Mouse (Mus musculus) urinary bladder, postnatal 36 days (tissue): ENCODE measurements around the gene Ang6.
A peak's percentile ranks its signal among the peaks of the same experiment; 100 is the strongest.
"Not testable (repeated sequence)": the region's sequence is repeated elsewhere in the genome, so short reads cannot be mapped to it uniquely, and the experiment has no call there.

Experiments
- DNase-seq, 2 experiments: peaks; one replicate each; pipeline ENCODE4 v3.0.0; 2022; ENCODE audit warnings: low spot score in 2 of 2, mixed read lengths in 1 of 2

Ang6 gene

DNA sequence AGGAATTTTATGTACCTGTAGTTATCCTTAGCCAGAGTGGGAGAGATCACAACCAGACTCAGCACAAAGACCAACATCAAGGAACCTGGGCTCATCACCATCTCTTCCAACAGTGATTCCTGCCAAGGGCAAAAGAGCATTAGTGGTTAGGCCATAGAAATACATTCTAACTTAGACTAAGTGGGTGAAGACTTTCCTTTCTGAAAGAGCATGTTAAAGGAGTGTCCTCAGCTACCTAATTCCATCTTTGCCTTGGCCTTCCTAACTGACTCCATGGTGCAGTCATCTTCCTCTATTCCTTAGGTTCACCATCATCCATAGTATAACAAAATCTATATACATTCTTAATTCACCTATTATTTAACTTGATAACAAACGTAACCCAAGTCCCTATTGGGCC, at the start of gene Ang6:
Gene Ang6, minus strand, starts transcription at position 101 of the 400 bp plus-strand sequence.
- DNase-seq: no peak

DNA sequence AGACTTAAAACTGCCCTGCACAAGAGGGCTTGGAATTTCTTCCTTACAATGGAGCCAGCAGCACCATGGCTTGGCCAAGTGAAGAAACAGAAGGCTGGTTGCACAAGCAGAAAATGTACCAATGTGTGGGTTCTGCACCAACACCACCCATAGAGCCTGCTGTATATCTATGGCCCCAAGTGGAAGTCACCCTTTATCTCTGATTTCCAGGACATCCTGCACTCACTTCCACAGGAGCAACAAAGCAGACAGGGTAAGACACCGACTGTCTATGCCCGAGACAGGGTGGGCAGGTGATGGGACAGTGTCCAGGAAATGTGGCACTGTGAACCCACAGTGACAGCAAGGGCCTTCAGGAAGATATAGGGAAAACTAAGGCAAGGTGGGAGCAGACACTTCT, 44.5 kb upstream of the Ang6 start:
- DNase-seq: not testable (repeated sequence)

DNA sequence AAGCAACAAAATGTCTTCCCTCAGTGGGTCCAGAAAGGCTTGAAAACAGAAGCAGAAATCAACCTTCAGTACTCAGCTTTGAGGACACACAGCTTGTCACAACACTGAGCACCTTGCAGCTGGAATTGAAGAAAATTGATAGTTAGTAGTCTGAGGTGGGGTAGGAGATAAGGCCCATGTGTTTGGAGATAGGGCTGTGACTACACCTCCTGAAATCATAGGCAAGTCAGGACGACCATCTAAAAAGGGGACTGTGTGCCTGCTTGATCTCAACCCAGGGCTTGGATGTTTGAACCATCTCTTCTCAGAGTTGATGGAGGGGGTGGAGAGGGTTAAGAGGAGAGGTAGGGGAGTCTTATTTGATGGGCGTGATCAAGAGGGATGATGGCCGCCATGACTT, 29.8 kb upstream of the Ang6 start:
- DNase-seq: not testable (repeated sequence)

DNA sequence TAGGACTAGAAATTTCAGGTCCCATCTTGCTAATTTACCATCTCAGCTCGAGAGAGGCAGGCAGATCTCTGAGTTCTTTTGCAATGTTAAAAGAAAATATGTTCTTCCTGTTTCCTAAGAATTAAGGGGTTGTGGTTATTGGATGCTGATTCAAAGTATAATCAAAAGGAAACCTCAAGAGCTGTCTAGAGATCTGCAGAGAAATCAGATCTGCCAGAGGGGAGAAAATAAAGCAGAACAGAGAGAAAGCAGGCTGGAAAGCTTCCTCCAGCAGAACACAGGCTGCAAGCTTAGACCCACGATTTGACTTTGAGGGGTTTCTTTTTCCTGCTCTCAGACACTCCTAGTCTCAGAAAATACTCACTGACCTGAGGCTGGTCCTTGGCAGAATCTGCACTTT, 7.6 kb upstream of the Ang6 start:
- not testable (repeated sequence) for DNase-seq

DNA sequence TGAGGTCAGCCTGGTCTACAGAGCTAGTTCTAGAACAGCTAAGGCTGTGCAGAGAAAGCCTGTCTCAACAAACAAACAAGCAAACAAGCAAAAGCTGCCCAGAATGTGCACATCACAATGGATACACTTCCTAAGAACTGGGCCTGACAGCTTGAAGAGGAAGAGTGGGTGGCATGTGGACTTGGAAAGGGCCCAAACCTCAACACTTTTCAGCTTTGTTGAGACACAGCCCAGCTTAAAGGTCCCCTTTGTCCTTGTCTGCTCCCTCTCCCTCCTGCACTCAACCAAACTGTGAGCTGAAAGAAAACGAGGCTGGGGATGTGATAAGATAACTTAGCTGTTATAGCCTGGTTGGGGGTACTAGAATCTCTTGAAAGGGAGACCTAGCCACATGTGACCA, 6.0 kb upstream of the Ang6 start:
- DNase-seq: not testable (repeated sequence)

DNA sequence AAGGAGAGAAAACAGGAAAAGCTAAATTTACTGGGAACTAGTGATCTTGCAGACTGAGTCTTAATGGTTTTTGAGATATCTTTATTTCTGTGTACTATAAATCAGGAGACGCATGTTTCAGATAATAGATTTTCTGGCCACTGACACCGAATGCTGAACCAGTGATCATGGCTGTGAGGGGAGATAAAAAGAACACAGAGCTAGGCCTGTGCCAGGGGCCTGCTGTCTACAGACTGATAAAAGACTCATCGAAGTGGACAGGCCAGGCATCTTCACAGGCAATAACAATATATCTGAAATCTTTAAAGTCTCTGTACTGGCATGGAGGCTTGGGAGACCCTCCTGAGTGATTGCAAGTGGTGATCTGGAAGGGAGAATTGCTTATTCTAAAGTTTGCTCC, 469 bp downstream of the Ang6 start:
- DNase-seq: no peak

DNA sequence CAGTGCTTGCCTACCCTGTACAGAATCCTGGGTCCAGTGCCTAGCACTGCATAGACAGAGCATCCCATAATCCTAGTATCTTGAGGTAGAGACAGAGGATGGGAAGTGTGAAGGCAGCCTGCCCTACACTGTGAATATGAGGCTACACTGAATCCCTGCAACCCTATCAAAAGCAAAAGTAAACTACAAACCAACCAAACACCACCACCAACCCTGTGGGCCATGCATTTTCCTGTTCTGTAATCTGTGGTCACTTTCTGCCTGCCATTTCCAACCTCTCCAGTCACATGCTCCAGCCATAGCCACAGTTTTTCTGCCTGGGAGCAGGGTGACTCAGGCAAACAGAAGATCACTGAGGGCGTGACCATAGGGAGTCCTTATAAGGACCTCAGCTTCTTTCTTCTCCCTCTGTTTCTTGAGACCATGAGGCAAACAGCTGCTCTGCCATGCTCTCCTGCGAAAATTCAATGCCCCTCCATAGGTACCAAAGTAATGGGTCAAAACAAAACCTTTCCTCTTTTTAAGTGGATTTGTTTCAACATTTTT, 3.5 kb downstream of the Ang6 start:
- not testable (repeated sequence) for DNase-seq

DNA sequence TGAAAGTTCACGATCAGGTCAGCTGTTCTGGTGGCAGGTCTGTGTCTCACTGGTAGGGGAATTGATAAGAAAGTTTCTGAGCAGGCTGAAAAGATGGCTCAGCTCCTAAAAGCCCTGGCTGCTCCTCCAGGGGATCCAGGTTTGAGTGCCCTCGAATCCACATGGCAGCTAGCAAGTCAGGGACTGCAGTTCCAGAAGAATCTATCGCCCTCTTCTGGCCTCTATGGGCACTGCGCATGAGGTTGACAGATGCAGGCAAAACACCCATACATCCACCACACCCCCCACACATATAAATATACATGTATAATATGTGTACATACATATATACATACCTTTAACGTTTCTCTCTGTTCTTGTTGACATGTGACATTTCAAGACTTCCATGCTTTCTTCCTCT, 14.7 kb downstream of the Ang6 start:
- peak; percentile 60 to 72 for DNase-seq

DNA sequence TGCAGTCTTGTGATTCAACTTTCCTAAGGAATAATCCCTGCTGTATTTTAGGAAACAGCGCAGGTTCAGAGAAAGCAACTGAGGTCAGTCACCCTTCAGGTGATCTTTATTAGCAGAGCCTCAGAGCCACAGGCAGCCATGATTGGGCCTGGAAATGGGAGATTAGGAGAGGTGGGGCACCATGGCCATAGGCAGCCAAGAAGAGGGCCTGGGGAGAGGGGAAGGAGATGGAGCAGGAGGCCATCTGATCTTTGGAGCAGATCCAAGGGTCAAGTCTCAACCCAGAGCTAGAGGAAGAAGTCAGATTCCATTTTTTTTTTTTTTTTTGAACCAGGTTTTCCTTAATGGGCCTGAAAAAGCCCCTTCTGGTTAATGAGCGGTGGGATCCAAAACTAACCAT, 15.9 kb downstream of the Ang6 start:
- no peak for DNase-seq

DNA sequence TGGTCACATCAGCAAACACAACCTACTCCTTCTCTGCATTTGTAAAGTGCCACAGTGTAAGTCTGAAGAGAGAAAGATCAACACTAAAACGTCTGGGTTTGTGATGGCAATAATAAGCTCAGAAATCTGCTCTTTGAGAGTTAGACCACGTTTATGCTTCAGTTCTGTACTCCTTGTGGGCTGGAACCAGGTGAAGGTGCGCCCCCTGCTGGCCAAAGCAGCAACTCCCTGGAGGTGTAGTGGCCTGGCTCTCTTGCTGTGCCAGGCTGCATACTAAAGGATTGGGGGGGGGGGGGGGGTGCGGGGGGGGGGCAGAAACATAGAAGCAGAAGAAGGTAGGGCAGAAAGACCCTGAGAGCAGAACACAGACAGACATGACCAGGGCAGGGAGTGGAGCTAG, 18.2 kb downstream of the Ang6 start:
- DNase-seq: peak; percentile 26 to 50

DNA sequence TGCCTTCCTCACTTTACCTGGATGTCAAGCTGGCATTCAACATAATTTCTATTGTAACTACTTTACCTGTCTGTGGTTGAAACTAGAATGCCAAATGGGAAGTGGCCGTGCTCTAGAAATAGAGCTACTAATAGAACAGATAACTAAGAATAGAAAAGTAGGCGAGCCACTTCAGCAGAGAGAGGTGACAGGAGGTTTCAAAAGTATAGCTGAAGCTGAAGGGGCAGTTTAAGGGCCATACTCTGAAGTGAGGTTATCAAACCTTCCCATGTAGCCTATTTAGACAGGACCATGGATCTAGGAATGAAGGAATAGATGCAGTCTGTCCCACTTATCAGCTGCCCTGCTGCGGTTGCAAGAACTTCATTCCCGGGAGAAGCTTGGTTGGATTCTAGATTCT, 18.6 kb downstream of the Ang6 start:
- no peak for DNase-seq

DNA sequence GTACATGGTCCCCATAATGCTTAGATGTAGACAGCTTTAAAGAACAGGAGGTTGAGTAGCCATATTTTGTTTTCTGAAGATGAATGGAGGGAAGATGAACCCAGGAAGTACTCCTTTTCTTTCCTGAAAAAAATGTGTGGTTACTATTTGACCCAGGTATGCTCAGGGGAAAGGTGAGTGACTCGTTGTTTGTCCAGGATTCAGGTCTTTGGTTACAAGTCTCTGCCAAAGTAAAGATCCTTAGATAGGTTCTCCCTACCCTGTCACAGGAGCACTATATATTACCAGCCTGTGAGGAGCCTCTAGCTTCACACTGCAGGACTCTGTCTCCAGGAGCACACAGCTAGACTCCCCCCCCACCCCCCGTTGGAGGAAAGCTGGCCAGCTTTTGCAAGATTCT, 45.3 kb downstream of the Ang6 start, which contains the start of gene Ang5:
Gene Ang5, plus strand, starts transcription at position 301 of the 400 bp plus-strand sequence.
- DNase-seq: not testable (repeated sequence)

DNA sequence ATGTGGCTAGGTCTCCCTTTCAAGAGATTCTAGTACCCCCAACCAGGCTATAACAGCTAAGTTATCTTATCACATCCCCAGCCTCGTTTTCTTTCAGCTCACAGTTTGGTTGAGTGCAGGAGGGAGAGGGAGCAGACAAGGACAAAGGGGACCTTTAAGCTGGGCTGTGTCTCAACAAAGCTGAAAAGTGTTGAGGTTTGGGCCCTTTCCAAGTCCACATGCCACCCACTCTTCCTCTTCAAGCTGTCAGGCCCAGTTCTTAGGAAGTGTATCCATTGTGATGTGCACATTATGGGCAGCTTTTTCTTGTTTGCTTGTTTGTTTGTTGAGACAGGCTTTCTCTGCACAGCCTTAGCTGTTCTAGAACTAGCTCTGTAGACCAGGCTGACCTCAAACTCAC, 47.0 kb downstream of the Ang6 start:
- DNase-seq: not testable (repeated sequence)

DNA sequence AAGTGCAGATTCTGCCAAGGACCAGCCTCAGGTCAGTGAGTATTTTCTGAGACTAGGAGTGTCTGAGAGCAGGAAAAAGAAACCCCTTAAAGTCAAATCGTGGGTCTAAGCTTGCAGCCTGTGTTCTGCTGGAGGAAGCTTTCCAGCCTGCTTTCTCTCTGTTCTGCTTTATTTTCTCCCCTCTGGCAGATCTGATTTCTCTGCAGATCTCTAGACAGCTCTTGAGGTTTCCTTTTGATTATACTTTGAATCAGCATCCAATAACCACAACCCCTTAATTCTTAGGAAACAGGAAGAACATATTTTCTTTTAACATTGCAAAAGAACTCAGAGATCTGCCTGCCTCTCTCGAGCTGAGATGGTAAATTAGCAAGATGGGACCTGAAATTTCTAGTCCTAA, 48.7 kb downstream of the Ang6 start:
- not testable (repeated sequence) for DNase-seq
